19 mouse cellular contexts compared by ENCODE assay signal in genomic region chr4:135235546-135235945, GRCm38 (mm10). TPM values are rescaled to one million over a fixed set of nuclear protein-coding genes. Genes with fewer than 3 reads are reported as not detected.
A peak's percentile ranks its signal among the peaks of the same experiment; 100 is the strongest.
DNase-seq lines count a peak whose midpoint lies in the region; ATAC-seq and TF ChIP-seq lines count a peak whose summit lies in the region.
"Had no signal": no experiment of that assay in that cellular context is flagged by ENCODE, and none has a peak within 500 bp of the region (broad histone marks: within the 10 kb centered on the region; RNA-seq: fewer than 3 reads in every experiment).

No protein-coding gene starts in this region.

- TF ChIP-seq CTCF in gastrocnemius, adult 2 months (IDR thresholded peaks at IDR 0.05): no peak
- TF ChIP-seq CTCF in kidney, postnatal 0 days (IDR thresholded peaks at IDR 0.05; ENCODE audit: low read depth): no peak

- ATAC-seq in kidney, postnatal 0 days (replicated peaks; ENCODE audit: low FRiP score, low read depth): no peak
- no peak for ATAC-seq in kidney, embryonic 14.5 days (ENCODE audit: low FRiP score, low TSS enrichment)
- ATAC-seq: liver, embryonic 12.5 days had no signal

- no peaks in the 10 kb centered on the region for H3K9me3 ChIP-seq in kidney, postnatal 0 days (replicated peaks; ENCODE audit: low read length)
- H3K9me3 ChIP-seq in kidney, embryonic 14.5 days (ENCODE audit: control insufficient read depth, low read length): no peaks in the 10 kb centered on the region
- H3K9me3 ChIP-seq: embryonic facial prominence, embryonic 12.5 days; forebrain, embryonic 10.5 days; hindbrain, embryonic 15.5 days; liver, embryonic 12.5 days; neural tube, embryonic 12.5 days had no signal

- H3K9ac ChIP-seq in kidney, postnatal 0 days (ENCODE audit: low read depth, low read length): no peak overlapping the region
- H3K9ac ChIP-seq in kidney, embryonic 14.5 days (ENCODE audit: low read depth, low read length): no peak overlapping the region
- H3K9ac ChIP-seq: embryonic facial prominence, embryonic 12.5 days; hindbrain, embryonic 15.5 days; liver, embryonic 12.5 days; neural tube, embryonic 12.5 days had no signal

- H3K27ac ChIP-seq in gastrocnemius, adult 2 months: peak overlapping the region; percentile 3
- peak overlapping the region; percentile 42; the same call in 1 of the 2 replicates for H3K27ac ChIP-seq in kidney, postnatal 0 days
- H3K27ac ChIP-seq in kidney, embryonic 14.5 days (ENCODE audit: low read depth, low read length): no peak overlapping the region
- H3K27ac ChIP-seq: embryonic facial prominence, embryonic 12.5 days; forebrain, embryonic 10.5 days; hindbrain, embryonic 15.5 days; layer of hippocampus, adult 2 months; liver, embryonic 12.5 days; neural tube, embryonic 12.5 days had no signal

- DNase-seq in gastrocnemius, adult 2 months: peak; percentile 74
- DNase-seq in gastrocnemius, postnatal 4 days (ENCODE audit: low spot score in 2 of 2): no peak
- peak; percentile 24 for DNase-seq in kidney, postnatal 0 days (ENCODE audit: low spot score)
- DNase-seq in NIH3T3 (ENCODE audit: low read depth): peak; percentile 55
- DNase-seq in gastrocnemius, postnatal 25 days: peak; percentile 58
- no peak for DNase-seq in embryo, embryonic 11 days
- DNase-seq in urinary bladder, postnatal 14 days (ENCODE audit: low spot score): no peak
- DNase-seq: adrenal gland, adult 8-10 months; B cell, adult 2 months; cerebellum, postnatal 25 days; kidney, adult 8-10 months; right cerebral cortex, postnatal 4 days had no signal

- H3K27me3 ChIP-seq in kidney, postnatal 0 days (ENCODE audit: insufficient read depth, low read length): no peaks in the 10 kb centered on the region
- H3K27me3 ChIP-seq in kidney, embryonic 14.5 days (ENCODE audit: control insufficient read depth, insufficient read depth, low read length): no peaks in the 10 kb centered on the region
- H3K27me3 ChIP-seq: embryonic facial prominence, embryonic 12.5 days; hindbrain, embryonic 15.5 days; liver, embryonic 12.5 days; neural tube, embryonic 12.5 days had no signal

- intact Hi-C loops in gastrocnemius, adult 2 months (cut with DNase I): no loop called here

- H3K4me3 ChIP-seq in gastrocnemius, adult 2 months: no peak overlapping the region; the same call in 1 of the 2 replicates
- H3K4me3 ChIP-seq in kidney, postnatal 0 days (replicated peaks; ENCODE audit: low read depth, low read length): no peak overlapping the region
- H3K4me3 ChIP-seq in kidney, embryonic 14.5 days (ENCODE audit: low read length): no peak overlapping the region
- H3K4me3 ChIP-seq: embryonic facial prominence, embryonic 12.5 days; forebrain, embryonic 10.5 days; hindbrain, embryonic 15.5 days; layer of hippocampus, adult 2 months; liver, embryonic 12.5 days; neural tube, embryonic 12.5 days had no signal

- H3K36me3 ChIP-seq in kidney, postnatal 0 days (ENCODE audit: insufficient read depth, low read length): peaks cover 6% of the 10 kb centered on the region
- H3K36me3 ChIP-seq in kidney, embryonic 14.5 days (ENCODE audit: control insufficient read depth, insufficient read depth, low read length): peaks cover 19% of the 10 kb centered on the region
- H3K36me3 ChIP-seq: hindbrain, embryonic 15.5 days had no signal

- no peak overlapping the region for H3K4me2 ChIP-seq in kidney, postnatal 0 days (ENCODE audit: low read length)
- no peak overlapping the region for H3K4me2 ChIP-seq in kidney, embryonic 14.5 days (replicated peaks; ENCODE audit: low read depth, low read length)
- H3K4me2 ChIP-seq: embryonic facial prominence, embryonic 12.5 days; hindbrain, embryonic 15.5 days; liver, embryonic 12.5 days; neural tube, embryonic 12.5 days had no signal

- peaks cover 11% of the 10 kb centered on the region for H3K4me1 ChIP-seq in kidney, postnatal 0 days (replicated peaks; ENCODE audit: insufficient read depth, low read length)
- H3K4me1 ChIP-seq in kidney, embryonic 14.5 days (ENCODE audit: control insufficient read depth, insufficient read depth, low read length): peaks cover 12% of the 10 kb centered on the region

- 54% methylated on average over 8 of the region's 8 CpGs for WGBS in kidney, postnatal 0 days
- WGBS in kidney, embryonic 14.5 days: 74% methylated on average over 8 of the region's 8 CpGs

RNA-seq across cellular contexts. Expression of gene Clic4, which starts 37.1 kb away (rescaled TPM):
- 10 to 100 TPM; 16.9 to 33.9 TPM for total RNA-seq in gastrocnemius, adult 2 months (2021)
- total RNA-seq in gastrocnemius, postnatal 4 days (2021): 100 to 1,000 TPM; 109 to 115 TPM
- polyA plus RNA-seq in kidney, postnatal 0 days (2015; fragmentation: Nextera tagmentation; extraction: Ambion mirVana): 147 and 166 TPM in 2 replicates
- 68.5 and 132 TPM in 2 replicates for polyA plus RNA-seq in kidney, embryonic 14.5 days (2014; fragmentation: Nextera tagmentation; extraction: Ambion mirVana)
- total RNA-seq in gastrocnemius, postnatal 25 days (2021): 10 to 100 TPM; 28.6 to 38.0 TPM

Comparison
In these comparisons a context has a peak if more than half of its experiments do, and no peak if none do; other contexts are left out.
1. DNase-seq: peak in gastrocnemius, adult 2 months (single experiment), kidney, postnatal 0 days (single experiment), NIH3T3 (single experiment) and gastrocnemius, postnatal 25 days (single experiment); none in gastrocnemius, postnatal 4 days (0 of 2), embryo, embryonic 11 days (single experiment) and urinary bladder, postnatal 14 days (single experiment).